8 mouse cellular contexts compared by ENCODE assay signal in the genomic region with DNA sequence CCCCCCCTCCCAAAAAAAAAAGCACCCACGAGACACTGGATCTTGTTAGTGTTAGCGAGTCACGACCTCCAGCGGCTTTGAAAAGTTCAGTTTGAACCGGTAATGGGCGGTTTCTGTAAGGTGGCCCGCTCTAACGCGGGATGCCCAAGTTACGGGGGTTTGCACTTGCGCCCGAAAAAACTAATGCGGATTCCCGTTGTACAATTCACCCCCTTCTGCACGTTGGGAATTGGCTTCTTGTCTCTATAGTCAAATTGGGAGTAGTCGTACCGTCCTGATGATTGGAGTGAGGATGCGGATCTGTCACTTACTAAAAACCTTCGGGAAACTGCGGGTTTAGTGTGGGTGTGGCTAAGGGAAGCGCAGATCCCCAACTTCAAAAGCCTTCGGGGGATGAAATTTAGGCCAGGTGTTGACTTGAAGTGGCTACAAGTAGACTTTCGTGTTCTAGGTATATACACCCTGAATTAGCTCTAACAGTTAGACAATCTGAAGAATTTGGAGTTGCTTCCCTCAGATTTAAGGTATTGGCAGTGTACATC. TPM values are rescaled to one million over a fixed set of nuclear protein-coding genes. Genes with fewer than 3 reads are reported as not detected.
A peak's percentile ranks its signal among the peaks of the same experiment; 100 is the strongest.
DNase-seq lines count a peak whose midpoint lies in the region; TF ChIP-seq lines count a peak whose summit lies in the region.

No protein-coding gene starts in this region.

- peak overlapping the region; percentile 92 for H3K4me3 ChIP-seq in layer of hippocampus, adult 2 months
- peak overlapping the region; percentile 95 for H3K4me3 ChIP-seq in forebrain, embryonic 10.5 days
- H3K4me3 ChIP-seq in limb, embryonic 10.5 days: peak overlapping the region; percentile 93
- peak overlapping the region; percentile 82 for H3K4me3 ChIP-seq in myocyte

- peaks cover 13% of the 10 kb centered on the region for H3K4me1 ChIP-seq in forebrain, embryonic 10.5 days
- H3K4me1 ChIP-seq in limb, embryonic 10.5 days: peaks cover 7% of the 10 kb centered on the region

- TF ChIP-seq CTCF in layer of hippocampus, adult 2 months (conservative IDR thresholded peaks at IDR 0.05): no peak

- no peak for TF ChIP-seq POLR2A in myocyte (IDR thresholded peaks at IDR 0.05; ENCODE audit: insufficient read length, low read depth)

- H3K27me3 ChIP-seq in forebrain, embryonic 10.5 days (ENCODE audit: poor library complexity, severe bottlenecking): no peaks in the 10 kb centered on the region
- H3K27me3 ChIP-seq in limb, embryonic 10.5 days (ENCODE audit: low read depth, poor library complexity, severe bottlenecking): no peaks in the 10 kb centered on the region
- H3K27me3 ChIP-seq in myocyte (ENCODE audit: control insufficient read depth, insufficient read depth, insufficient read length): no peaks in the 10 kb centered on the region

- peak overlapping the region; percentile 96 for H3K27ac ChIP-seq in layer of hippocampus, adult 2 months
- H3K27ac ChIP-seq in forebrain, embryonic 10.5 days: peak overlapping the region; percentile 97
- peak overlapping the region; percentile 96 for H3K27ac ChIP-seq in limb, embryonic 10.5 days

- no peak for DNase-seq in layer of hippocampus, adult 2 months (ENCODE audit: low spot score in 2 of 2)
- no peak for DNase-seq in layer of hippocampus, adult 11-12 months (ENCODE audit: low spot score)
- peak; percentile 55 for DNase-seq in T-cell, adult 2 months (ENCODE audit: low spot score)
- DNase-seq in forebrain, embryonic 10.5 days (ENCODE audit: extremely low spot score, low spot score): peak; percentile 40
- no peak for DNase-seq in limb, embryonic 10.5 days (ENCODE audit: low spot score)
- no peak for DNase-seq in gastrocnemius, postnatal 25 days
- DNase-seq in urinary bladder, postnatal 10 days (ENCODE audit: low spot score): no peak

- WGBS in forebrain, embryonic 10.5 days: 2% methylated on average over 23 of the region's 23 CpGs
- WGBS in limb, embryonic 10.5 days: 2% methylated on average over 23 of the region's 23 CpGs

- peaks cover 30% of the 10 kb centered on the region for H3K79me2 ChIP-seq in myocyte (ENCODE audit: control insufficient read depth, insufficient read depth)

- peak overlapping the region; percentile 98 for H3K4me2 ChIP-seq in myocyte (ENCODE audit: low read depth)

- no peaks in the 10 kb centered on the region for H3K9me3 ChIP-seq in forebrain, embryonic 10.5 days
- H3K9me3 ChIP-seq in limb, embryonic 10.5 days (replicated peaks): no peaks in the 10 kb centered on the region

- H3K36me3 ChIP-seq in forebrain, embryonic 10.5 days (replicated peaks): peaks cover 39% of the 10 kb centered on the region
- H3K36me3 ChIP-seq in limb, embryonic 10.5 days: peaks cover 41% of the 10 kb centered on the region
- H3K36me3 ChIP-seq in myocyte (ENCODE audit: control insufficient read depth, insufficient read depth): peaks cover 22% of the 10 kb centered on the region

- peak overlapping the region; percentile 38 for H3ac ChIP-seq in myocyte (ENCODE audit: control insufficient read depth, insufficient read length)

TF ChIP-seq in myocyte, 11 proteins besides CTCF, POLR2A, EP300 and RAD21:
- TF ChIP-seq E2F4 (IDR thresholded peaks at IDR 0.05; ENCODE audit: insufficient read depth): no peak
- no peak for TF ChIP-seq REST (IDR thresholded peaks at IDR 0.05; ENCODE audit: insufficient read depth, insufficient read length)
- TF ChIP-seq TCF12 (IDR thresholded peaks at IDR 0.05; ENCODE audit: insufficient read depth, poor library complexity, severe bottlenecking): no peak
- no peak for TF ChIP-seq POLR2AphosphoS2 (IDR thresholded peaks at IDR 0.05; ENCODE audit: insufficient read length, low read depth)
- TF ChIP-seq MYOD1 (IDR thresholded peaks at IDR 0.05; ENCODE audit: control insufficient read depth in 1 of 3, insufficient read length in 2 of 3, low read depth in 2 of 3): no peak
- TF ChIP-seq TCF3 (IDR thresholded peaks at IDR 0.05; ENCODE audit: insufficient read length, low read depth): no peak
- TF ChIP-seq USF1 (IDR thresholded peaks at IDR 0.05; ENCODE audit: low read depth): no peak
- no peak for TF ChIP-seq MYOG (IDR thresholded peaks at IDR 0.05; ENCODE audit: control insufficient read depth in 1 of 3, insufficient read depth in 1 of 3, insufficient read length in 2 of 3, low read depth in 2 of 3)
- TF ChIP-seq CEBPB (IDR thresholded peaks at IDR 0.05; ENCODE audit: insufficient read depth, poor library complexity, severe bottlenecking): no peak
- no peak for TF ChIP-seq SRF (IDR thresholded peaks at IDR 0.05; ENCODE audit: control insufficient read depth, insufficient read length, low read depth)
- TF ChIP-seq MAX (IDR thresholded peaks at IDR 0.05; ENCODE audit: low read depth): no peak
TF ChIP-seq in myocyte: peak in this region for 0.

RNA-seq across cellular contexts. Expression of a gene that starts 0.8 kb away (rescaled TPM):
- 10 to 100 TPM; 34.4 to 36.1 TPM for total RNA-seq in layer of hippocampus, adult 2 months (2021)
- 96.8 and 101 TPM in 2 replicates for polyA plus RNA-seq in forebrain, embryonic 10.5 days (2016; fragmentation: Nextera tagmentation; extraction: Ambion mirVana)
- 93.7 and 97.6 TPM in 2 replicates for polyA plus RNA-seq in limb, embryonic 10.5 days (2016; fragmentation: Nextera tagmentation; extraction: Ambion mirVana)
- 33.1 TPM for polyA plus RNA-seq in myocyte (2012; fragmentation: generic; extraction: Trizol)
- 10 to 100 TPM; 13.6 to 16.1 TPM for total RNA-seq in gastrocnemius, postnatal 25 days (2021)

RNA-seq across cellular contexts. Expression of a gene that starts 17.2 kb away (rescaled TPM):
- 1 to 10 TPM; 2.2 to 2.8 TPM for total RNA-seq in layer of hippocampus, adult 2 months (2021)
- polyA plus RNA-seq in forebrain, embryonic 10.5 days (2016; fragmentation: Nextera tagmentation; extraction: Ambion mirVana): 0.10 TPM in 1 of 2 replicates, not detected in the other
- polyA plus RNA-seq in limb, embryonic 10.5 days (2016; fragmentation: Nextera tagmentation; extraction: Ambion mirVana): 0.13 TPM in 1 of 2 replicates, not detected in the other
- 0.55 TPM for polyA plus RNA-seq in myocyte (2012; fragmentation: generic; extraction: Trizol)
- not detected for total RNA-seq in gastrocnemius, postnatal 25 days (2021)

RNA-seq across cellular contexts. Expression of a gene that starts 41.2 kb away (rescaled TPM):
- total RNA-seq in layer of hippocampus, adult 2 months (2021): not detected
- polyA plus RNA-seq in forebrain, embryonic 10.5 days (2016; fragmentation: Nextera tagmentation; extraction: Ambion mirVana): not detected in 2 replicates
- polyA plus RNA-seq in limb, embryonic 10.5 days (2016; fragmentation: Nextera tagmentation; extraction: Ambion mirVana): not detected in 2 replicates
- polyA plus RNA-seq in myocyte (2012; fragmentation: generic; extraction: Trizol): 2.3 TPM
- total RNA-seq in gastrocnemius, postnatal 25 days (2021): not detected

RNA-seq across cellular contexts. Expression of a gene that starts 48.2 kb away (rescaled TPM):
- under 1 TPM; 0.27 to 0.38 TPM for total RNA-seq in layer of hippocampus, adult 2 months (2021)
- not detected in 2 replicates for polyA plus RNA-seq in forebrain, embryonic 10.5 days (2016; fragmentation: Nextera tagmentation; extraction: Ambion mirVana)
- not detected in 2 replicates for polyA plus RNA-seq in limb, embryonic 10.5 days (2016; fragmentation: Nextera tagmentation; extraction: Ambion mirVana)
- 0.01 TPM for polyA plus RNA-seq in myocyte (2012; fragmentation: generic; extraction: Trizol)
- under 1 TPM in 1 of 2 experiments, not detected in 1; 0.08 TPM for total RNA-seq in gastrocnemius, postnatal 25 days (2021)

Comparison
In these comparisons a context has a peak if more than half of its experiments do, and no peak if none do; other contexts are left out.
1. DNase-seq: peak in T-cell, adult 2 months (single experiment) and forebrain, embryonic 10.5 days (single experiment); none in layer of hippocampus, adult 2 months (0 of 2), layer of hippocampus, adult 11-12 months (single experiment), limb, embryonic 10.5 days (single experiment), gastrocnemius, postnatal 25 days (single experiment) and urinary bladder, postnatal 10 days (single experiment).
2. Peak in every context shown above with its lines, with median percentiles within 50 percentile points of each other: H3K27ac ChIP-seq and H3K4me3 ChIP-seq.